Mouse (Mus musculus): ENCODE results near the gene Foxk1. TPM values are rescaled to one million over a fixed set of nuclear protein-coding genes. Genes with fewer than 3 reads are reported as not detected.

The Foxk1 gene
- total and polyA plus RNA-seq, 2 experiments: 3.0 to 7.6 TPM

- 54% methylated on average over 14 of the region's 14 CpGs for WGBS
- DNase-seq (ENCODE audit: extremely low read depth, low read depth, low spot score): peak; percentile 45
- peak overlapping the region; percentile 24; the same call in 1 of the 2 replicates for H3K9ac ChIP-seq (ENCODE audit: low read depth, low read length)
- H3K36me3 ChIP-seq (ENCODE audit: control insufficient read depth, insufficient read depth, low read length): no peaks in the 10 kb centered on the region
- no peak for TF ChIP-seq CTCF (IDR thresholded peaks at IDR 0.05; ENCODE audit: low read depth, low read length)
- no peak for TF ChIP-seq POLR2A (IDR thresholded peaks at IDR 0.05; ENCODE audit: extremely low read depth, insufficient read depth, low read length)
- peaks cover 44% of the 10 kb centered on the region for H3K4me1 ChIP-seq (ENCODE audit: control insufficient read depth, insufficient read depth, low read length)
- H3K27ac ChIP-seq (replicated peaks; ENCODE audit: insufficient read depth, low read depth, low read length): peak overlapping the region; percentile 37
- no peak overlapping the region for H3K4me3 ChIP-seq (ENCODE audit: insufficient read depth, low read depth, low read length)
- H3K79me2 ChIP-seq (ENCODE audit: control insufficient read depth, insufficient read depth, low read length): peaks cover 51% of the 10 kb centered on the region
- H3K27me3 ChIP-seq (ENCODE audit: control insufficient read depth, insufficient read depth, low read length): no peaks in the 10 kb centered on the region
Observed at GRCm38 (mm10) chr5:142443994-142444393, 42.7 kb downstream of the Foxk1 start.

GRCm38 (mm10) chr5:142444791-142445531 lies 43.7 kb downstream of the Foxk1 start:
- DNase-seq (ENCODE audit: extremely low read depth, low read depth, low spot score): peak; percentile 66
- Histone ChIP-seq H3K9ac (ENCODE audit: low read depth, low read length) (no peak overlapping the region), H3K4me3 (ENCODE audit: insufficient read depth, low read depth, low read length) (no peak overlapping the region), H3K4me1 (ENCODE audit: control insufficient read depth, insufficient read depth, low read length) (peaks cover 34% of the 10 kb centered on the region), H3K36me3 (ENCODE audit: control insufficient read depth, insufficient read depth, low read length) (0 out of 2 replicates have a peak, but pooled peaks cover 3% of the 10 kb centered on the region), H3K27ac (replicated peaks; ENCODE audit: insufficient read depth, low read depth, low read length) (peak overlapping the region; percentile 37), H3K27me3 (ENCODE audit: control insufficient read depth, insufficient read depth, low read length) (no peaks in the 10 kb centered on the region), H3K79me2 (ENCODE audit: control insufficient read depth, insufficient read depth, low read length) (peaks cover 51% of the 10 kb centered on the region)
- no peak for TF ChIP-seq POLR2A (IDR thresholded peaks at IDR 0.05; ENCODE audit: extremely low read depth, insufficient read depth, low read length)
- TF ChIP-seq CTCF (IDR thresholded peaks at IDR 0.05; ENCODE audit: low read depth, low read length): no peak
- WGBS: 67% methylated on average over 11 of the region's 11 CpGs

- WGBS: 68% methylated on average over 8 of the region's 8 CpGs
Observed at GRCm38 (mm10) chr5:142445709-142446108, 44.4 kb downstream of the Foxk1 start.

GRCm38 (mm10) chr5:142448076-142448475 lies 46.8 kb downstream of the Foxk1 start:
- Histone ChIP-seq H3K27ac (replicated peaks; ENCODE audit: insufficient read depth, low read depth, low read length) (no peak overlapping the region), H3K9ac (ENCODE audit: low read depth, low read length) (no peak overlapping the region), H3K36me3 (ENCODE audit: control insufficient read depth, insufficient read depth, low read length) (peaks cover 4% of the 10 kb centered on the region; the same call in 1 of the 2 replicates), H3K27me3 (ENCODE audit: control insufficient read depth, insufficient read depth, low read length) (no peaks in the 10 kb centered on the region), H3K79me2 (ENCODE audit: control insufficient read depth, insufficient read depth, low read length) (peaks cover 41% of the 10 kb centered on the region), H3K4me1 (ENCODE audit: control insufficient read depth, insufficient read depth, low read length) (peaks cover 22% of the 10 kb centered on the region), H3K4me3 (ENCODE audit: insufficient read depth, low read depth, low read length) (no peak overlapping the region)
- no peak for TF ChIP-seq POLR2A (IDR thresholded peaks at IDR 0.05; ENCODE audit: extremely low read depth, insufficient read depth, low read length)
- peak; percentile 94 for TF ChIP-seq CTCF (IDR thresholded peaks at IDR 0.05; ENCODE audit: low read depth, low read length)
- peak; percentile 75 for DNase-seq (ENCODE audit: extremely low read depth, low read depth, low spot score)
- 27% methylated on average over 9 of the region's 9 CpGs for WGBS

More at GRCm38 (mm10) chr5:142445709-142446108, 44.4 kb downstream of the Foxk1 start:
- peaks cover 34% of the 10 kb centered on the region for H3K4me1 ChIP-seq (ENCODE audit: control insufficient read depth, insufficient read depth, low read length)
- TF ChIP-seq CTCF (IDR thresholded peaks at IDR 0.05; ENCODE audit: low read depth, low read length): no peak
- no peak for TF ChIP-seq POLR2A (IDR thresholded peaks at IDR 0.05; ENCODE audit: extremely low read depth, insufficient read depth, low read length)
- H3K9ac ChIP-seq (ENCODE audit: low read depth, low read length): no peak overlapping the region
- peaks cover 51% of the 10 kb centered on the region for H3K79me2 ChIP-seq (ENCODE audit: control insufficient read depth, insufficient read depth, low read length)
- H3K4me3 ChIP-seq (ENCODE audit: insufficient read depth, low read depth, low read length): no peak overlapping the region
- peaks cover 3% of the 10 kb centered on the region; the same call in 1 of the 2 replicates for H3K36me3 ChIP-seq (ENCODE audit: control insufficient read depth, insufficient read depth, low read length)
- H3K27ac ChIP-seq (replicated peaks; ENCODE audit: insufficient read depth, low read depth, low read length): no peak overlapping the region
- no peaks in the 10 kb centered on the region for H3K27me3 ChIP-seq (ENCODE audit: control insufficient read depth, insufficient read depth, low read length)
- DNase-seq (ENCODE audit: extremely low read depth, low read depth, low spot score): peak; percentile 29

DNA sequence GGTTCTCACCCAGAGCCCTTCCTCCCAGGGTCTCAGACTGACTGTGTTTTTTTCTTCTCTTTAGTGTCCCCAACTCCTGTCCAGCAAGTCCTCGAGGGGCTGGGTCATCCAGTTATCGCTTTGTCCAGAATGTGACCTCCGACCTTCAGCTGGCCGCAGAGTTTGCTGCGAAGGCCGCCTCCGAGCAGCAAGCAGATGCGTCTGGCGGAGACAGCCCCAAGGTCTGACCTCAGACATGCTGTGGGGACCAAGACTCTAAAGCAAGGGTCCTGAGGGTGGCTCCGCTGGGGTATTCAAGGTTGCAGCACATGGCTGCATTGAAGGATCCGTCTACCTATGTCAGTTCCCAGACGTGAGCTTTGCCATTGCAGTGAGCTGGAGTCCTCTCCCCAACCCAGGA lies 47.3 kb downstream of the Foxk1 start:
- Histone ChIP-seq H3K9ac (ENCODE audit: low read depth, low read length) (no peak overlapping the region), H3K4me3 (ENCODE audit: insufficient read depth, low read depth, low read length) (no peak overlapping the region), H3K27me3 (ENCODE audit: control insufficient read depth, insufficient read depth, low read length) (no peaks in the 10 kb centered on the region), H3K36me3 (ENCODE audit: control insufficient read depth, insufficient read depth, low read length) (peaks cover 4% of the 10 kb centered on the region; the same call in 1 of the 2 replicates), H3K4me1 (ENCODE audit: control insufficient read depth, insufficient read depth, low read length) (peaks cover 18% of the 10 kb centered on the region), H3K79me2 (ENCODE audit: control insufficient read depth, insufficient read depth, low read length) (peaks cover 35% of the 10 kb centered on the region; the same call in 1 of the 2 replicates), H3K27ac (replicated peaks; ENCODE audit: insufficient read depth, low read depth, low read length) (no peak overlapping the region)
- WGBS: 59% methylated on average over 12 of the region's 12 CpGs
- DNase-seq (ENCODE audit: extremely low read depth, low read depth, low spot score): no peak
- TF ChIP-seq CTCF (IDR thresholded peaks at IDR 0.05; ENCODE audit: low read depth, low read length) (no peak), POLR2A (IDR thresholded peaks at IDR 0.05; ENCODE audit: extremely low read depth, insufficient read depth, low read length) (no peak)

DNA sequence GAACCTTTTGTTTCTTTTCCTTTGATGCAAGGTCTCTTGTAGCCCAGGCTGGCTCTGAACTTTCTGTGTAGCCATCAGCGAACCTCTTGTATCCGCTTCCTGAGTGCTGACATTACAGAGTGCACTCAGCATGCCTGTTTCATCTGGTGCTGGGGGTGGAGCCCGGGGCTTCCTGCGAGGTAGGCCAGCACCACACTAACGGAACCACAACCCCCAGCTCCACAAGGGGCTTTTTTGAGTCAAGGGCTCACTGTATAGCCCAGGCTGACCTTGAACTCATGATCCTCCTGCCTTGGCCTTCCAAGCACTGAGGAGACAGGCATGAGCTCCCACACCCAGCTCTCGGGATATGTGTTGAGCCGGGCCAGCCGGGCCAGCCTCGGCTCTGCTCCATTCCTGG lies 49.5 kb downstream of the Foxk1 start:
- 93% methylated on average over 9 of the region's 9 CpGs for WGBS
- H3K27ac ChIP-seq (replicated peaks; ENCODE audit: insufficient read depth, low read depth, low read length): no peak overlapping the region
- DNase-seq (ENCODE audit: extremely low read depth, low read depth, low spot score): no peak
- no peak overlapping the region for H3K9ac ChIP-seq (ENCODE audit: low read depth, low read length)
- H3K79me2 ChIP-seq (ENCODE audit: control insufficient read depth, insufficient read depth, low read length): peaks cover 18% of the 10 kb centered on the region; the same call in 1 of the 2 replicates
- no peak for TF ChIP-seq POLR2A (IDR thresholded peaks at IDR 0.05; ENCODE audit: extremely low read depth, insufficient read depth, low read length)
- no peak for TF ChIP-seq CTCF (IDR thresholded peaks at IDR 0.05; ENCODE audit: low read depth, low read length)
- no peaks in the 10 kb centered on the region for H3K27me3 ChIP-seq (ENCODE audit: control insufficient read depth, insufficient read depth, low read length)
- 0 out of 2 replicates have a peak, but pooled peaks cover 1% of the 10 kb centered on the region for H3K4me1 ChIP-seq (ENCODE audit: control insufficient read depth, insufficient read depth, low read length)
- no peak overlapping the region for H3K4me3 ChIP-seq (ENCODE audit: insufficient read depth, low read depth, low read length)
- H3K36me3 ChIP-seq (ENCODE audit: control insufficient read depth, insufficient read depth, low read length): peaks cover 8% of the 10 kb centered on the region; the same call in 1 of the 2 replicates

All from liver, adult 2 months (tissue).